Mouse (Mus musculus): ENCODE measurements around the gene Tbc1d23.
A peak's percentile ranks its signal among the peaks of the same experiment; 100 is the strongest.
"Not testable (repeated sequence)": the region's sequence is repeated elsewhere in the genome, so short reads cannot be mapped to it uniquely, and the experiment has no call there.

Tbc1d23 gene

GRCm38 (mm10) chr16:57231089-57231936 lies at the start of gene Tbc1d23:
Gene Tbc1d23 (minus strand): TSS chr16:57231504.
- peak; percentile 96 for DNase-seq

- no peak for DNase-seq
Observed at GRCm38 (mm10) chr16:57280221-57281217, 49.2 kb upstream of the Tbc1d23 start.

- no peak for DNase-seq
Observed at GRCm38 (mm10) chr16:57278976-57279626, 47.8 kb upstream of the Tbc1d23 start.

- DNase-seq: no peak
Observed at GRCm38 (mm10) chr16:57269751-57270150, 38.4 kb upstream of the Tbc1d23 start.

GRCm38 (mm10) chr16:57268058-57268841 lies 36.9 kb upstream of the Tbc1d23 start:
- peak; percentile 48 for DNase-seq

- no peak for DNase-seq
Observed at GRCm38 (mm10) chr16:57267068-57267467, 35.8 kb upstream of the Tbc1d23 start.

GRCm38 (mm10) chr16:57260152-57260551 lies 28.8 kb upstream of the Tbc1d23 start:
- no peak for DNase-seq

- DNase-seq: no peak
Observed at GRCm38 (mm10) chr16:57259356-57260083, 28.2 kb upstream of the Tbc1d23 start.

GRCm38 (mm10) chr16:57251589-57252421 lies 20.5 kb upstream of the Tbc1d23 start:
- no peak for DNase-seq

GRCm38 (mm10) chr16:57250991-57251390 lies 19.7 kb upstream of the Tbc1d23 start:
- no peak for DNase-seq

GRCm38 (mm10) chr16:57247464-57247863 lies 16.2 kb upstream of the Tbc1d23 start:
- no peak for DNase-seq

GRCm38 (mm10) chr16:57246596-57246995 lies 15.3 kb upstream of the Tbc1d23 start:
- DNase-seq: no peak

GRCm38 (mm10) chr16:57243858-57244248 lies 12.5 kb upstream of the Tbc1d23 start:
- peak; percentile 72 for DNase-seq

GRCm38 (mm10) chr16:57243205-57243857 lies 12.0 kb upstream of the Tbc1d23 start:
- DNase-seq: no peak

GRCm38 (mm10) chr16:57242857-57243204 lies 11.5 kb upstream of the Tbc1d23 start:
- DNase-seq: no peak

GRCm38 (mm10) chr16:57235871-57236510 lies 4.7 kb upstream of the Tbc1d23 start:
- no peak for DNase-seq

- DNase-seq: not testable (repeated sequence)
Observed at GRCm38 (mm10) chr16:57231937-57232310, 620 bp upstream of the Tbc1d23 start.

- DNase-seq: no peak
Observed at GRCm38 (mm10) chr16:57226444-57226843, 4.9 kb downstream of the Tbc1d23 start.

GRCm38 (mm10) chr16:57220361-57220760 lies 10.9 kb downstream of the Tbc1d23 start:
- DNase-seq: no peak

- no peak for DNase-seq
Observed at GRCm38 (mm10) chr16:57215957-57216356, 15.3 kb downstream of the Tbc1d23 start.
